Mouse (Mus musculus): ENCODE measurements around the gene 1110032A03Rik.

The 1110032A03Rik gene

GRCm38 (mm10) chr9:50727925-50728651 lies 47.2 kb downstream of the 1110032A03Rik start:
- peak; percentile 59 for DNase-seq

- no peak for DNase-seq
These were observed 48.0 kb downstream of the 1110032A03Rik start for GRCm38 (mm10) chr9:50727171-50727924.

DNA sequence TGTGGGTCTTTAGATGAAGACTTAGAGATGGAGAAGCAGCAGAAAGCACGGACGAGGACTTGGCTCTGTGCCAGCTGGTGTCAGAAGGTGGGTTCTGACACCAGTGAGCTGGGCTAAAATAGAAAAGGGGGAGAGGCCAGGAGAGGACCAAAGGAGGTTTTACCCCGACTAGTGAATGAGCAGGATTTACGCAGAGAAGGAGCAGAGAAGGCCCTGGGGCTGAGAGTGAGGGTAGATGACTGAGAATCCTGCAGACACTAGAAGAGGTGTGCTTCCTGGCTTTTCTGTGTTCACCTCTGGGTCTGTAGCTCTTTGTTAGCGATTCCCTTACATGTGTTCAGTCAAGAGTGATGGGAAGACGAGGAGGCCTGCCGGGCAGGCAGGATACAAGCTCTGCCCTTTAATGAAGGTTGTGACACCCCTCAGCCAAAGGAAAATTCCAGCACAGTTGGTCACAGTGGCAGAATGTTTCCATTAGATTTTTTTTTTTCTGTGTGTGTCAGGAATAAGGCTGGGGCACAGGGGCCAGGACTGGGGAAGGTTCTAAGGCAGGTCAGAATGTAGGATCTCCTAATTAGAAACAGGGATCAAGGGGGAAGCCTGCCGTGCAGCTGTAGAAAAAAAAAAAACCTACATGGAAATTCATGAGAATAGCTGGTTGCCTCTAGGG lies 49.3 kb downstream of the 1110032A03Rik start:
- peak; percentile 27 for DNase-seq

GRCm38 (mm10) chr9:50724661-50725330 lies 50.5 kb downstream of the 1110032A03Rik start:
- DNase-seq, result no peak

GRCm38 (mm10) chr9:50724147-50724546 lies 51.2 kb downstream of the 1110032A03Rik start:
- no peak for DNase-seq

DNA sequence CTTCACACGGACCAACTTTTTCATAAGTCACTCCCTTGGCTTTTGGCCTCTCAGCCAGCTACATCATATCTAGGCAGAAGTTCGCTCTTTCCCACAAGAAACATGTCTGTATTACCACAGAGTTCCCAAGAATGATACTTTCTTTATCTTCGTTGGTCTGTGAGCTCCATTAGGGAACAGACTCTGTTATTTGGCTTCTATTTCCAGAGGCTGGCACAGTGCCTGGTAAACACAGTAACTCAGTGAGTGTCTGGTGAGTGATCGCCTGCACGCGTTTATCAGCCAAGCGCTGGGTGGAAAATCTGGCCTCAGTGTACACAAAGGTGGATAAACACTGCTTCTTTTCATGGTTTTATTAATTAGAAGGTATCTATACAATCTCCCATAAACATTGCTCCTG lies 51.9 kb downstream of the 1110032A03Rik start:
- peak; percentile 33 for DNase-seq

DNA sequence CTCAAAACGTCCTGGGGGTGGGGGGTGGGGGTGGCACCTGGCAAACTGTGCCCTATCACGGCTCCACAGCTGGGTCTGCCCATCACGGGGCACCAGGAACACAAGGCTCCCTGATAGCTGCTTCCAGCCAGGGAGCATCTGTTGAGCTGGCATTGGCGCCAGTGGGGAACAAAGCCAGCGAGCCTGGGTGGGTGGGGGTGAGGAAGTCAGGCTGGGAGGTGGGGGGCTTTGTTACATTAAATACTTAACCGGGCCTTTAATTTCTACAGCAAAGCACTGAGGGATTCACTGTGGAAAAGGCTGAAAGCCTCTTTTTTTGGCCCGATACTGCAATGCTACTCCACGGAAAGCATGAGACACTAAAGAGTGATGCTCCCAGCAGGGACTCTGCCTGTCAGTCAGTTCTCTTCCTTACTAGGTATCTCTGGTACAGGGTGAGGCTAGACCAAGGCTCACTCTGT lies 52.8 kb downstream of the 1110032A03Rik start:
- DNase-seq, result no peak

DNA sequence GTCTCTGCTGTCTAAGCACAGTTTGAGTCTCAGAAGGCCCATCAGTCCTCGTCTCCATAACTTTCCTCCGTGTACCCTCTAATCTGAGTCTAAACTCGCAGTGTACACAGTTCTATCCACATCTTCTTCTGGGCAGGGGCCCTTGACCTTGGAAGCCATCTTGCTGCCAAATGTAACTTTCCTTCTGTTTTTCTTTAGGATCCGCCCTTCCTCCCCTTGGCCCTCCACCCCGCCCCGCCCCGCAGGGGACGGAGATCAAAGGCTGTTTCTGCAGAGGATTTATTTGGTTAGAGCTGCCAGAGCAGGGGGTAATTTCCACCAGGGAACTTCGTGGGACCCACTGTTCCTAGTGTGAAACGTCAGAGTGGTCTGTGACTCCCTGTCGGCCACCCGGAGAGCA lies 54.3 kb downstream of the 1110032A03Rik start:
- DNase-seq, result no peak

DNA sequence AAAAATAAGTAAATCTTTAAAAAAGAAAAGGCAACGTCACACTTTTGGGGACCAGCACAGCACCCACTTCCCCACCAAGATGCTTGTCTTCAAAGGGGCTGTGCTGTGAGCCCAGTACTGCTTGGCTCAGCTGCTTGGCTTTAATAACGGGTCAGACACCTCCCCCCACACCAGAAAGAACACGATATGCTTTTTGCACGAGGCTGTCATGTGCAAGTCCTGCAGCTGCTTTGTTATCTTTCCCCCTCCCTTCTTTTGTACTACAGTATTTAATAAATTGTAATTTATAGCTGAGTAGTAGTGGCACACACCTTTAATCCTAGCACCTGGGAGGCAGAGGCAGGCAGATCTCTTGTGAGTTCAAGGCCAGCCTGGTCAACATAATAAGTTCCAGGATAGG lies 56.4 kb downstream of the 1110032A03Rik start:
- DNase-seq, result no peak

DNA sequence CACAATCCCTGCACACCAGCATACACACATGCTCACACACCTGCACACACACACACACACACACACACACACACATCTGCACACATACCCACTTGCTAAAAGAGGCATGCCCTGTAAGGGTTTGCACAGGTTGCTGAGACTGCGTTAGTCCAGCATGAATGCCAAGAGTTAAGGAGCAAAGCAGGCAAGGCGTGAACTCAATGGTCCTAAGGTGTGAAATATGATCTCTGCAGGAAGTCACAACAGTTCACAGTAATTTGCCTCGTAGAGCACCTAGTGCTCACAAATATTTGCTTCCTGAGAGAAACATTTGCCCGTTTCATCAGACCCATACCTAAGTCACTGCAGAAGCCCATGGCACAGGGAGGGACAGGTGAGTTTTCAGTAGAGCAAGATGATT lies 61.1 kb downstream of the 1110032A03Rik start:
- DNase-seq, result no peak
